Mouse (Mus musculus) heart, embryonic 13.5 days (tissue): Measurements from ENCODE around the gene Vmn1r203. TPM values are rescaled to one million over a fixed set of nuclear protein-coding genes. Genes with fewer than 3 reads are reported as not detected.
"Not testable (repeated sequence)": the region's sequence is repeated elsewhere in the genome, so short reads cannot be mapped to it uniquely, and the experiment has no call there.

Source experiments
- ATAC-seq: fragments of 200-750 bp; cut with Nextera tagmentation; 2 replicates; pipeline ENCODE4 v1.8.0; 2017; ENCODE audit warnings: moderate TSS enrichment; ENCODE audit not compliant: insufficient number of reproducible peaks, low FRiP score, low TSS enrichment; ENCODE audit errors: extremely low read depth
- H3K27ac ChIP-seq: fragments of 300-500 bp; sonication (generic); replicated peaks from 2 replicates; pipeline ENCODE4 v1.5.1; 2015; ENCODE audit warnings: moderate library complexity, mild to moderate bottlenecking, inconsistent platforms
- H3K27me3 ChIP-seq: fragments of 300-500 bp; sonication (generic); replicated peaks from 2 replicates; pipeline ENCODE4 v1.6.1; 2015; ENCODE audit warnings: mild to moderate bottlenecking, inconsistent platforms
- H3K36me3 ChIP-seq: fragments of 300-500 bp; sonication (generic); 2 replicates; pipeline ENCODE4 v1.6.1; 2015; ENCODE audit warnings: mild to moderate bottlenecking, inconsistent platforms
- H3K4me1 ChIP-seq: fragments of 300-500 bp; sonication (generic); 2 replicates; pipeline ENCODE4 v1.6.1; 2015; ENCODE audit warnings: inconsistent platforms
- H3K4me2 ChIP-seq: fragments of 300-500 bp; sonication (generic); 2 replicates; pipeline ENCODE4 v1.6.1; 2015; ENCODE audit warnings: inconsistent platforms, mild to moderate bottlenecking, moderate library complexity
- H3K4me3 ChIP-seq: fragments of 300-500 bp; sonication (generic); 2 replicates; pipeline ENCODE4 v1.5.1; 2015; ENCODE audit warnings: moderate library complexity, mild to moderate bottlenecking, inconsistent platforms
- H3K9ac ChIP-seq: fragments of 300-500 bp; sonication (generic); 2 replicates; pipeline ENCODE4 v1.6.1; 2015; ENCODE audit warnings: inconsistent platforms, mild to moderate bottlenecking, moderate library complexity
- H3K9me3 ChIP-seq: fragments of 300-500 bp; sonication (generic); 2 replicates; pipeline ENCODE4 v1.6.1; 2016; ENCODE audit warnings: inconsistent platforms
- whole genome bisulfite sequencing: fragments of 180-500 bp; shearing (Covaris S2); methylation state at CpG from one replicate; pipeline ENCODE4 v1.1.7; 2015; ENCODE audit warnings: mixed read lengths; 5-methylcytosine and 5-hydroxymethylcytosine counted together
- polyA plus RNA-seq: library from polyadenylated mRNA; unstranded; fragments of >200 nt; fragmentation: Nextera tagmentation; extraction: Ambion mirVana; gene quantifications from 2 replicates; pipeline ENCODE4 v1.2.1, GENCODE M21; 2015

The Vmn1r203 gene
- polyA plus RNA-seq: not detected in 2 replicates

- Histone ChIP-seq H3K36me3 (no peaks in the 10 kb centered on the region), H3K27me3 (no peaks in the 10 kb centered on the region), H3K4me1 (no peaks in the 10 kb centered on the region), H3K27ac (no peak within 1 kb of the TSS), H3K9ac (no peak within 1 kb of the TSS), H3K4me3 (no peak within 1 kb of the TSS), H3K4me2 (no peak within 1 kb of the TSS), H3K9me3 (no peaks in the 10 kb centered on the region)
- ATAC-seq: no peak
Measured at GRCm38 (mm10) chr13:22517814-22518213, at the start of gene Vmn1r203. Vmn1r203 (plus strand) TSS chr13:22518114.

- Histone ChIP-seq H3K4me2 (no peak within 1 kb of the TSS), H3K4me1 (no peaks in the 10 kb centered on the region), H3K27me3 (no peaks in the 10 kb centered on the region), H3K9ac (no peak within 1 kb of the TSS), H3K9me3 (no peaks in the 10 kb centered on the region), H3K4me3 (no peak within 1 kb of the TSS), H3K36me3 (no peaks in the 10 kb centered on the region), H3K27ac (no peak within 1 kb of the TSS)
- 48% methylated on average over 1 of the region's 1 CpGs for WGBS
- no peak for ATAC-seq
Measured at GRCm38 (mm10) chr13:22471623-22472022, 46.3 kb upstream of the Vmn1r203 start, which contains the start of gene Vmn1r201. Vmn1r201 (plus strand) TSS chr13:22471923.

- ATAC-seq: no peak
- 69% methylated on average over 3 of the region's 3 CpGs for WGBS
Measured at GRCm38 (mm10) chr13:22502431-22502830, 15.5 kb upstream of the Vmn1r203 start.

GRCm38 (mm10) chr13:22505281-22505680, 12.6 kb upstream of the Vmn1r203 start, which contains the start of gene Vmn1r202:
Vmn1r202 (minus strand) TSS chr13:22505381.
- no peaks in the 10 kb centered on the region for H3K4me1 ChIP-seq
- H3K36me3 ChIP-seq: no peaks in the 10 kb centered on the region
- H3K27ac ChIP-seq: no peak within 1 kb of the TSS
- ATAC-seq: no peak
- no peak within 1 kb of the TSS for H3K9ac ChIP-seq
- no peaks in the 10 kb centered on the region for H3K27me3 ChIP-seq
- H3K4me2 ChIP-seq: no peak within 1 kb of the TSS
- no peak within 1 kb of the TSS for H3K4me3 ChIP-seq
- no peaks in the 10 kb centered on the region for H3K9me3 ChIP-seq

More at GRCm38 (mm10) chr13:22502431-22502830, 15.5 kb upstream of the Vmn1r203 start:
- Histone ChIP-seq H3K27ac (no peak overlapping the region), H3K9ac (no peak overlapping the region), H3K4me2 (no peak overlapping the region), H3K36me3 (no peaks in the 10 kb centered on the region), H3K9me3 (no peaks in the 10 kb centered on the region), H3K4me1 (no peaks in the 10 kb centered on the region), H3K27me3 (no peaks in the 10 kb centered on the region), H3K4me3 (no peak overlapping the region)

GRCm38 (mm10) chr13:22552898-22553297, 35.0 kb downstream of the Vmn1r203 start, which contains the start of gene Vmn1r204:
Vmn1r204 (plus strand) TSS chr13:22553198.
- not testable (repeated sequence) for H3K36me3 ChIP-seq, H3K27ac ChIP-seq, H3K4me1 ChIP-seq, ATAC-seq, H3K9ac ChIP-seq, H3K4me3 ChIP-seq, H3K4me2 ChIP-seq, H3K9me3 ChIP-seq, H3K27me3 ChIP-seq
- 48% methylated on average over 1 of the region's 1 CpGs for WGBS

GRCm38 (mm10) chr13:22574911-22575310, 57.0 kb downstream of the Vmn1r203 start:
- WGBS: 61% methylated on average over 3 of the region's 3 CpGs
- H3K36me3 ChIP-seq, H3K27ac ChIP-seq, H3K27me3 ChIP-seq, H3K9ac ChIP-seq, H3K4me2 ChIP-seq, H3K9me3 ChIP-seq, ATAC-seq, H3K4me3 ChIP-seq, H3K4me1 ChIP-seq: not testable (repeated sequence)

Other genes starting within 250 kb of the Vmn1r203 start
- gene Vmn1r195, start 247.6 kb upstream of the Vmn1r203 start, polyA plus RNA-seq: not detected in 2 replicates
- not detected in 2 replicates for gene Vmn1r196, start 228.2 kb upstream of the Vmn1r203 start, polyA plus RNA-seq
- not detected in 2 replicates for gene Vmn1r197, start 193.5 kb upstream of the Vmn1r203 start, polyA plus RNA-seq
- not detected in 2 replicates for gene Vmn1r198, start 167.8 kb upstream of the Vmn1r203 start, polyA plus RNA-seq
- not detected in 2 replicates for gene Vmn1r199, start 138.3 kb upstream of the Vmn1r203 start, polyA plus RNA-seq
- gene Vmn1r200, start 127.7 kb upstream of the Vmn1r203 start, polyA plus RNA-seq: not detected in 2 replicates
- gene Vmn1r201, start 46.2 kb upstream of the Vmn1r203 start, polyA plus RNA-seq: not detected in 2 replicates
- not detected in 2 replicates for gene Vmn1r202, start 12.7 kb upstream of the Vmn1r203 start, polyA plus RNA-seq
- gene Vmn1r204, start 35.1 kb downstream of the Vmn1r203 start, polyA plus RNA-seq: not detected in 2 replicates
- not detected in 2 replicates for gene Vmn1r205, start 74.9 kb downstream of the Vmn1r203 start, polyA plus RNA-seq
- not detected in 2 replicates for gene Vmn1r206, start 106.1 kb downstream of the Vmn1r203 start, polyA plus RNA-seq
- not detected in 2 replicates for gene Vmn1r207-ps, start 211.5 kb downstream of the Vmn1r203 start, polyA plus RNA-seq